In the genomic region with DNA sequence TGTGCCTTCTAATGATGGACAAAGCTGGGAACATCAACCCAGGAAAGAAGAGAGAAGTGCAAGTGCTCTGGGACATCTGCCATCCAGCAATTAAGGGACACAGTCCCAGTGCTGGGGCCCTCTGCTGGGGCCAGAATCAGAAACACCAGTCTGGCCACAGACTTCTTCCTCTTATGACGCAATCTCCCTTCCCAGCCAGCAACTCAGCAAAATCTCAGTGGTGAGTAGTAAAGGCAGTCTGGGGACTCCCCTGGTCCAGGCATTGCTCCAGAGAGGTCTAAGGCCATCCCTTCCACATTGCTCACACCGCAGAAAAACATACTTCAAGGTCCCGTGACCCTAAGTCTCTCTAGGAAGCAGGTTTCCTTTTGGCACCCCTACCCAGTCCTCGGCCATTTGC, we compare ENCODE assay signal across 8 mouse cellular contexts. TPM values are rescaled to one million over a fixed set of nuclear protein-coding genes. Genes with fewer than 3 reads are reported as not detected.
DNase-seq lines count a peak whose midpoint lies in the region; ATAC-seq and TF ChIP-seq lines count a peak whose summit lies in the region.

No protein-coding gene starts in this region.

- peak; percentile 57 for TF ChIP-seq CTCF in Patski (IDR thresholded peaks at IDR 0.05)
- no peak for TF ChIP-seq CTCF in liver, embryonic 14.5 days (IDR thresholded peaks at IDR 0.05; ENCODE audit: low read depth)

- H3K36me3 ChIP-seq in liver, embryonic 14.5 days (replicated peaks; ENCODE audit: control insufficient read depth, insufficient read depth, low read depth): no peaks in the 10 kb centered on the region
- peaks cover 5% of the 10 kb centered on the region for H3K36me3 ChIP-seq in neural tube, embryonic 12.5 days

- peak overlapping the region; percentile 64 to 93 for H3K4me3 ChIP-seq in liver, embryonic 14.5 days (ENCODE audit: insufficient read depth in 1 of 2, low read depth in 2 of 2, low read length in 2 of 2)
- no peak overlapping the region for H3K4me3 ChIP-seq in neural tube, embryonic 12.5 days

- H3K4me1 ChIP-seq in liver, embryonic 14.5 days (replicated peaks; ENCODE audit: control insufficient read depth in 2 of 2, insufficient read depth in 2 of 2, low read length in 1 of 2): peaks cover 6 to 12% of the 10 kb centered on the region in 2 experiments
- peaks cover 11% of the 10 kb centered on the region for H3K4me1 ChIP-seq in neural tube, embryonic 12.5 days

- peak; percentile 94 for ATAC-seq in Patski
- peak; percentile 38 for ATAC-seq in liver, embryonic 14.5 days (ENCODE audit: insufficient read depth)
- no peak for ATAC-seq in neural tube, embryonic 12.5 days (ENCODE audit: low FRiP score, low read depth)

- no peak overlapping the region; the same call in 1 of the 2 replicates for H3K27ac ChIP-seq in liver, embryonic 14.5 days
- no peak overlapping the region for H3K27ac ChIP-seq in neural tube, embryonic 12.5 days

- in situ Hi-C loops in Patski (cut with MboI; ENCODE audit: low pct_unique_long_range_greater_than_20kb): no loop called here

- no peaks in the 10 kb centered on the region for H3K9me3 ChIP-seq in liver, embryonic 14.5 days (ENCODE audit: control insufficient read depth, low read length)
- no peaks in the 10 kb centered on the region for H3K9me3 ChIP-seq in neural tube, embryonic 12.5 days

- no peaks in the 10 kb centered on the region for H3K27me3 ChIP-seq in Patski
- H3K27me3 ChIP-seq in liver, embryonic 14.5 days (ENCODE audit: control insufficient read depth, insufficient read depth, low read length): no peaks in the 10 kb centered on the region
- no peaks in the 10 kb centered on the region for H3K27me3 ChIP-seq in neural tube, embryonic 12.5 days (replicated peaks)

- peak; percentile 29 for DNase-seq in cerebellum, adult 11-12 months
- no peak for DNase-seq in cerebellum, adult 11 months
- peak; percentile 77 for DNase-seq in Patski (ENCODE audit: low read depth, low spot score)
- peak; percentile 32 for DNase-seq in gastrocnemius, postnatal 14 days
- DNase-seq in induced T-regulatory cell, adult 2 months (ENCODE audit: low read depth): peak; percentile 30
- peak in 1 of 3 experiments; percentile 19 for DNase-seq in liver, embryonic 14.5 days (ENCODE audit: low read depth in 3 of 3, low spot score in 3 of 3)
- DNase-seq in urinary bladder, postnatal 25 days (ENCODE audit: low spot score): no peak

- H3K4me2 ChIP-seq in liver, embryonic 14.5 days (ENCODE audit: low read depth): peak overlapping the region; percentile 81
- H3K4me2 ChIP-seq in neural tube, embryonic 12.5 days (replicated peaks): peak overlapping the region; percentile 81

- no peak for TF ChIP-seq EP300 in liver, embryonic 14.5 days (IDR thresholded peaks at IDR 0.05; ENCODE audit: low read depth)

- POLR2A ChIA-PET in Patski (lab: Charles Lee): interaction anchor here (0.6 kb wide), 1 partner anchor 85 kb away, joined by 4 read pairs; no protein-coding TSS in a partner anchor

- H3K9ac ChIP-seq in liver, embryonic 14.5 days (replicated peaks): no peak overlapping the region
- no peak overlapping the region for H3K9ac ChIP-seq in neural tube, embryonic 12.5 days

- 33% methylated on average over 4 of the region's 4 CpGs for WGBS in liver, embryonic 14.5 days (ENCODE audit: insufficient replicate concordance)
- WGBS in neural tube, embryonic 12.5 days: 80% methylated on average over 4 of the region's 4 CpGs

- CTCF ChIA-PET in Patski (lab: Charles Lee): interaction anchor here (1.2 to 2.2 kb wide), 6 partner anchors 15 to 155 kb away, joined by 3 to 10 read pairs (median 4); partner anchors contain the start of gene Got2

- intact Hi-C loops in gastrocnemius, postnatal 14 days (cut with DNase I; ENCODE audit: low total_unique reads): no loop called here

RNA-seq across cellular contexts. Expression of gene Slc38a7, which starts 1.0 kb away (rescaled TPM):
- polyA plus RNA-seq in Patski (2021): 29.1 TPM
- total RNA-seq in gastrocnemius, postnatal 14 days (2021): 1 to 10 TPM; 5.6 to 5.8 TPM
- 5.5 and 5.6 TPM in 2 replicates for polyA plus RNA-seq in liver, embryonic 14.5 days (2012; rRNA removed)
- polyA plus RNA-seq in liver, embryonic 14.5 days (2014; fragmentation: Nextera tagmentation; extraction: Ambion mirVana): 6.7 and 7.5 TPM in 2 replicates
- polyA plus RNA-seq in neural tube, embryonic 12.5 days (2016; fragmentation: Nextera tagmentation; extraction: Ambion mirVana): 19.8 and 21.4 TPM in 2 replicates

RNA-seq across cellular contexts. Expression of gene Sap18b, which starts 27.1 kb away (rescaled TPM):
- 196 TPM for polyA plus RNA-seq in Patski (2021)
- 10 to 100 TPM; 78.3 to 88.9 TPM for total RNA-seq in gastrocnemius, postnatal 14 days (2021)
- polyA plus RNA-seq in liver, embryonic 14.5 days (2012; rRNA removed): 43.5 and 75.6 TPM in 2 replicates
- polyA plus RNA-seq in liver, embryonic 14.5 days (2014; fragmentation: Nextera tagmentation; extraction: Ambion mirVana): 245 and 247 TPM in 2 replicates
- 355 and 356 TPM in 2 replicates for polyA plus RNA-seq in neural tube, embryonic 12.5 days (2016; fragmentation: Nextera tagmentation; extraction: Ambion mirVana)

RNA-seq across cellular contexts. Expression of gene Got2, which starts 36.1 kb away (rescaled TPM):
- 371 TPM for polyA plus RNA-seq in Patski (2021)
- 100 to 1,000 TPM; 335 to 396 TPM for total RNA-seq in gastrocnemius, postnatal 14 days (2021)
- 91.7 and 107 TPM in 2 replicates for polyA plus RNA-seq in liver, embryonic 14.5 days (2012; rRNA removed)
- 69.8 and 79.3 TPM in 2 replicates for polyA plus RNA-seq in liver, embryonic 14.5 days (2014; fragmentation: Nextera tagmentation; extraction: Ambion mirVana)
- polyA plus RNA-seq in neural tube, embryonic 12.5 days (2016; fragmentation: Nextera tagmentation; extraction: Ambion mirVana): 182 and 196 TPM in 2 replicates

RNA-seq across cellular contexts. Expression of gene Cnot1, which starts 45.0 kb away (rescaled TPM):
- polyA plus RNA-seq in Patski (2021): 115 TPM
- 10 to 100 TPM; 59.6 to 62.9 TPM for total RNA-seq in gastrocnemius, postnatal 14 days (2021)
- 39.1 and 41.8 TPM in 2 replicates for polyA plus RNA-seq in liver, embryonic 14.5 days (2012; rRNA removed)
- 33.1 and 38.6 TPM in 2 replicates for polyA plus RNA-seq in liver, embryonic 14.5 days (2014; fragmentation: Nextera tagmentation; extraction: Ambion mirVana)
- 67.5 and 73.7 TPM in 2 replicates for polyA plus RNA-seq in neural tube, embryonic 12.5 days (2016; fragmentation: Nextera tagmentation; extraction: Ambion mirVana)

Comparison
In these comparisons a context has a peak if more than half of its experiments do, and no peak if none do; other contexts are left out.
1. DNase-seq: peak in cerebellum, adult 11-12 months (single experiment), Patski (single experiment), gastrocnemius, postnatal 14 days (single experiment) and induced T-regulatory cell, adult 2 months (single experiment); none in cerebellum, adult 11 months (single experiment) and urinary bladder, postnatal 25 days (single experiment).